Mouse (Mus musculus): ENCODE data around the gene Inca1. TPM values are rescaled to one million over a fixed set of nuclear protein-coding genes. Genes with fewer than 3 reads are reported as not detected.

The Inca1 gene
- total RNA-seq, 2 experiments from 2014 or later = 1.5 to 2.5 TPM

DNA sequence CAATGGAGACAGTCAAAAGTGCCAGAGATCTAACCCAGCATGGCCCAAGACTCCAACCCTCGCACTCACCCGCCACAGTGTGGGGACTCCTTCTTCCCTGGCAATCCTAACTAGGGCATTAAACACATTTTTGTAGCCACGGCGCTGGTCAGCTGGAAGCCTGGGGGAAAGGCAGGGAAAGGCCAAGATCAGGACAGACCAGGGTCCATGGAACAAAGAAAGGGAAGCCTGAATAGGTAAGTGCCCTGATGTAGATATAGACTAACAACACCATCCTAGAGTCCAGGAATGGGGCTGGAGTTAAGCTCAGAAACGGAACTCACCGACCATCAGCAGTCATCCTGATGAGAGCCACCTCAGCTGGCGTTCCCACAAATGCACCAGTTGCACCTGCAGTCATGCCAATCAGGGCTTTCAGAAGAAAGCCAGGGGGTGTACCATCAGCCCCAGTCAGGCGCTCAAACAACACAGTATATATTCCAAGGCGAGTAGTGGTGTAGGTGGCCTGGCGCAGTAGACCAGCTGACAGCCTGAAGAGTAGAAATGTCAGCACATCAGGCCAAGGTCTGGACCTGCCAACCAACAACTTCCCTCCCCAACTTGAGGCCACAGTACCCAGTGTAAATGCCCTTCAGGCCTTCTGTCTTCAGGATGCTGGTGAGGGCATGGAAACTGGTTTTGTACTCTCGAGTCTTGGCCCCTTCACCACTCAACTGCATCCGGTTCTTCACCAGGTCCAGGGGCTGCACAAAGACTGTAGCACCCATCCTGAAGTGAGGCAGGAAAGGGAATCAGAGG is 54.3 kb downstream of the Inca1 start:
- intact Hi-C loops (cut with DNase I) = loop anchor here (10.0 kb wide), 1 partner anchor 411 kb away; the partner anchor contains the start of genes 0610010K14Rik, Gm21988 and Rnasek
- DNase-seq (ENCODE audit: low spot score in 2 of 2) = no peak

GRCm38 (mm10) chr11:70644564-70645103 is 55.3 kb downstream of the Inca1 start:
- DNase-seq (ENCODE audit: low spot score in 2 of 2) = no peak
- intact Hi-C loops (cut with DNase I) = loop anchor here (10.0 kb wide), 1 partner anchor 410 kb away; the partner anchor contains the start of genes 0610010K14Rik, Gm21988 and Rnasek

DNA sequence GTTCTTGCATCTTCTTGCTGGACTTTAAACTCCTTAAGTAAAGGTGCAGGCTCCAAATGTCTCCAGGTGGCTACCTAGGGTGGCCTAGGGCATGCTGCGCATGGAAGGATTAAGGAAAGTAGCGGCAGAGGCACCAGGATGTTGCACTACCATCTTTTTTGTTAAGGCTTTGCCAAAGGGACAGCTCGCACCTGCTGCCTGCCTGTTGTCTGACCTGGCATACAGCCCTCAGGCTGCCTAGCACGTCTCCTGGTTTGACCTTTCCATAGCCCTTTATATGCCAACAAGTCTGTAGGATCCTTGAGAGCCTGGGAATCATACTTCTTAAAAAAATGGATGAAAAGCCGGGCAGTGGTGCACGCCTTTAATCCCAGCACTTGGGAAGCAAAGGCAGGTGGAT is 56.9 kb downstream of the Inca1 start:
- intact Hi-C loops (cut with DNase I) = loop anchor here (10.0 kb wide), 1 partner anchor 408 kb away; the partner anchor contains the start of genes 0610010K14Rik, Gm21988 and Rnasek
- no peak for DNase-seq (ENCODE audit: low spot score in 2 of 2)

DNA sequence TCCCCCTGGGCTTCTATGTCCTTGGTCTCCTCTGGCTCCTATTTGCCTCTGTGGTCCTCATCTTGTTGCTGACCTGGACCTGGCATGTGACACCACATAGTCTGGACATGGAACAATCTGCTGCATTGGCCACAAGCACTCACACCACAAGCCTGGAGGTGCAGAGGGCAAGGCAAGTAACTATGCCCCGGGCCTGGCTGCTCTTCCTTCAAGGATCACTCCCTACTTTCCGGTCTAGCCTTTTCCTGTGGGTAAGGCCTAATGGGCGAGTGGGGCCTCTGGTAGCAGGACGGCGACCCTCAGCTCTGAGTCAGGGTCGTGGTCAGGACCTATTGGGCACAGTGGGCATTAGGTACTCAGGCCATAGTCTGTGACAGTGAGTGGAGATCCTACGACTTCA is 58.7 kb downstream of the Inca1 start:
- DNase-seq (ENCODE audit: low spot score in 2 of 2) = no peak
- intact Hi-C loops (cut with DNase I) = loop anchor here (10.0 kb wide), 1 partner anchor 406 kb away; the partner anchor contains the start of genes 0610010K14Rik, Gm21988 and Rnasek

- no peak for DNase-seq (ENCODE audit: low spot score in 2 of 2)
- intact Hi-C loops (cut with DNase I) = loop anchor here (10.0 kb wide), 1 partner anchor 405 kb away; the partner anchor contains the start of genes 0610010K14Rik, Gm21988 and Rnasek
These were observed 60.0 kb downstream of the Inca1 start for GRCm38 (mm10) chr11:70639976-70640375.

DNA sequence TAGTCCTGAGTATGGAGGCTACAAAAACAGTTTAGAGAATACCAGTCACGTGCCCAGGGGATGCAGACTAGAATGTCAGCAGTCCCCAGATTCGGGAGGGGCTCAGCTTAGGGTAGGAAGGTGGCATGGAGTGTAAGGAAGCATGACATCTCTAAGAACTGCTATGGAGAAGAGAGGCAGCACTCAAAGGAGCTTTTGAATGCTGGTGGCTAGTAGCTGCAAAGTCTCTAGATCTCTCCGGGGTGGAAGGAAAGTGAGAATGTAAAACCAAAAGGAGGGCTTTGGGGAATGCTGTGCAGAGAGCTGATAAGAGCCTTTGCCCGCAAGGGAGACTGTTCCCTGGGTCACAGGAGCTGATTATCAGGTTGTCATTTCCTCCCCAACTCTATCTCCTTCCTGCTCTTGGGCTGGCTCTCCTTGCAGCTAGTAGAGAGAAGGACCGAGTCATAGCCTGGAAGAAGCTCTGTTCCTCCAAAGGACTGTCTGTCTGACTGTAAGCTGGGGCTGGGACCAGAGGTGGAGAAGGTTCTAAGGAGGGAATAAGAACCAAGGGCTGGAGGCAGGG is 61.2 kb downstream of the Inca1 start, which contains the start of gene Gp1ba:
Gp1ba (plus strand) TSS at position 409 of the 565 bp plus-strand sequence.
- no peak for DNase-seq (ENCODE audit: low spot score in 2 of 2)
- intact Hi-C loops (cut with DNase I) = no loop called here

Small RNA genes lying within 50 kb of the gene (microRNA-seq; reads per million reads assigned to microRNA genes)
- gene Mir6925 = 0.34 to 0.50 reads per million in 2 experiments

Other genes starting within 250 kb of the Inca1 start
- 10 to 100 TPM; 12.9 to 15.7 TPM for gene Med11, start 248.2 kb downstream of the Inca1 start, total RNA-seq (2021)
- gene Zmynd15, start 240.7 kb downstream of the Inca1 start, total RNA-seq (2021) = under 1 TPM; 0.41 to 0.94 TPM
- 1 to 10 TPM in 1 of 2 experiments, under 1 TPM in 1; 0.94 to 1.2 TPM for gene Cxcl16, start 240.2 kb downstream of the Inca1 start, total RNA-seq (2021)
- not detected for gene Tm4sf5, start 194.9 kb downstream of the Inca1 start, total RNA-seq (2021)
- gene Vmo1, start 185.5 kb downstream of the Inca1 start, total RNA-seq (2021) = not detected
- not detected for gene Gltpd2, start 181.0 kb downstream of the Inca1 start, total RNA-seq (2021)
- gene Psmb6, start 174.8 kb downstream of the Inca1 start, total RNA-seq (2021) = 100 to 1,000 TPM; 172 to 186 TPM
- not detected for gene Gm40193, start 167.2 kb downstream of the Inca1 start, total RNA-seq (2021)
- 10 to 100 TPM; 13.0 to 15.2 TPM for gene Pld2, start 160.1 kb downstream of the Inca1 start, total RNA-seq (2021)
- 100 to 1,000 TPM; 412 to 432 TPM for gene Mink1, start 137.3 kb downstream of the Inca1 start, total RNA-seq (2021)
- not detected for gene 4930544D05Rik, start 84.3 kb downstream of the Inca1 start, total RNA-seq (2021)
- gene Chrne, start 80.9 kb downstream of the Inca1 start, total RNA-seq (2021) = not detected
- not detected for gene Gp1ba, start 61.0 kb downstream of the Inca1 start, total RNA-seq (2021)
- gene Rnf167, start 52.9 kb downstream of the Inca1 start, total RNA-seq (2021) = 10 to 100 TPM; 78.6 to 81.4 TPM
- gene Slc25a11, start 52.7 kb downstream of the Inca1 start, total RNA-seq (2021) = 100 to 1,000 TPM; 110 to 117 TPM
- 100 to 1,000 TPM; 221 to 239 TPM for gene Pfn1, start 45.5 kb downstream of the Inca1 start, total RNA-seq (2021)
- gene Eno3, start 43.0 kb downstream of the Inca1 start, total RNA-seq (2021) = 1 to 10 TPM; 7.0 to 9.0 TPM
- gene Spag7, start 30.7 kb downstream of the Inca1 start, total RNA-seq (2021) = 10 to 100 TPM; 49.3 to 50.7 TPM
- gene Camta2, start 12.1 kb downstream of the Inca1 start, total RNA-seq (2021) = 100 to 1,000 TPM; 226 to 234 TPM
- 10 to 100 TPM; 51.3 to 53.2 TPM for gene Kif1c, start 393 bp upstream of the Inca1 start, total RNA-seq (2021)
- gene Zfp3, start 64.1 kb upstream of the Inca1 start, total RNA-seq (2021) = 10 to 100 TPM; 16.4 to 17.2 TPM
- gene Scimp, start 112.4 kb upstream of the Inca1 start, total RNA-seq (2021) = not detected
- 100 to 1,000 TPM; 128 to 130 TPM for gene Rabep1, start 144.6 kb upstream of the Inca1 start, total RNA-seq (2021)